Mouse (Mus musculus) forelimb bud, embryonic 11.5 days (tissue): ENCODE results near the gene Grtp1.

Experiments
- DNase-seq: peaks from one replicate; pipeline ENCODE4 v3.0.0-alpha.2; 2012; ENCODE audit warnings: low read depth, low spot score

Grtp1 gene

DNA sequence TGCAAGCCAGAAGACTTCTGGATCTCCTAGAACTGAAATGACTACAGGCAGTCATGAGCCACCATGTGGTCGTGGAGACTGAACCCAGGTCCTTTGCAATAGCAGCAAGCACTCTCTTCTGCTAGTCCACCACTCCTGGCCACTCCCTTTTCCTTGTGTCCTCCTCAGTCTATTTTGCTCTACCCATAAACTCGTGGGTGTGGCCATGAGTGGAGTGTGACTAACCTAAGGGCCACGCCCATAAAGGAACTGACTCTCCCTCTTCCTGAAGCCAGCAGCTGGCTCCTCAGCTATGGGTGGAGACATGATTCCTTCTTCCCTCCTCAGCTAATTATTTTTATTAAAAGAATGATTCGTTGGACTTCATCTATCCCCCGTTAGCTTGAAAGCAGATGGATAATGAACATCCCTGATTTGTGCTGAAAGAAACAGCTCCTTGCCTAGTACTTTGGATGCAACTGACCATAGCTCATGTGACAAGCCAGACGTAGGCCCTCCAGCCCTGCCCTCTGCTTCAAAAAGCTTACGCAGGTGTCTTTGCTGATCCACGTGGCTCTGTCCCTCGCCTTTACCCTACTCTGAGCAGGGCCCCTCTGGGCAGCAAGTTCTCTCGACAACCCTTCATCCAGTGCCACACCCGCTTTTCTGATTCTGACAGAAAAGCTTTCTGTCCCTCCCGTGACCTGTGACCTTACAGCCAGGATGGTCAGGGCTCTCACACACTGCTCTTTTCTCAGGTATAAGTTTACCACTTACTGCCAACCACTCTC is 4.1 kb upstream of the Grtp1 start:
- no peak for DNase-seq

DNA sequence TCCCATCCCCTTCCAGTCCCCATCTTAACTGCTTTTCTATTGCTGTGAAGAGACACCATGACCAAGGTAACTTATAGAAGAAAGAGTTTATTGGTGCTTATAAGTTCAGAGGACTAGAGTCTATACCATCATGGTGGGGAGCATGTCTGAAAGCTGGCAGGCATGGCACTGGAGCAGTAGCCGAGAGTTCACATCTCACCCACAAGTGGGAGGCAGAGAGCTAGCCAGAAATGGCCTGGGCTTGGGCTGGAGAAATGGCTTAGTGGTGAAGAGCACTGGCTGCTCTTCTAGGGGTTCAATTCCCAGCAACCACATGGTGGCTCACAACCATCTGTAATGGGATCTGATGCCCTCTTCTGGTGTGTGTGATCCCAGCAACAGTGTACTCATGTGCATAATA is 3.1 kb upstream of the Grtp1 start:
- no peak for DNase-seq

DNA sequence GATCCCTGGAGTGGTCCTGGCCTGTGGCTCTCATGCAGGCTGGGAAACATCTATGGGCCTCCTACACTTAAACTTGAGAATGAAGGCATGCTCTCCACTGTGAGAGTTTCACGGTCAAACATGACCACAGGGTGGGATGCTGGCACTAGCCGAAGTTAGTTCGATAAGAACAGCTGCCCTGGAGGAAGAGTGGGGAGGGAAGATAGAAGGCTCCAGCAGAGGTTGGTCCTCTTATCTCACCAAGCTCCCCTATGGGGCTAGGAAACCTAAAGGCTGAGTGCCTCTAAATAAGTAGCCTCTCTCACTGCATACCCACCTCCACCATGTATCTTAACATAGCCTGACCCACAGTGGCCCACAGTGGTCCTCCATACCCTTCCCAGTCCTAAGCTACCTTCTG is 2.4 kb upstream of the Grtp1 start:
- DNase-seq, result no peak

DNA sequence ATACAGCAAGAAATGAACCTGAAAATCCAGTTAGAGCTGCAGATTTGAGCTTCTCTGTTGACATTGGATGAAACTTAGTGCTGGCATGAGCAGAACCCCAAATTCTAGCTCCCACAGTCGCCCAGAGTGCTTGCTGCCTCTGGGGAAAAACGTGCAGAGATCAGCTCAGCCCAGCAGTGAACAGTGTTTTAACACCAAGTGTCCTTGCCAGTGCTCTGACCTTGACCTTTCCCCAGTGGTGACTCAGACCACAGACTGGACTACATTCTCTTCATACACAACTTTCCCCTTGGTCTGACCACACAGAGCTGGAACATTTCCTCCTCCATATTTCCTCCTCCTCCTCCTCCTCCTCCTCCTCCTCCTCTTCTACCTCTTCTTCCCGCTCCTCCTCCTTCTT is 1.6 kb upstream of the Grtp1 start:
- DNase-seq, result no peak

DNA sequence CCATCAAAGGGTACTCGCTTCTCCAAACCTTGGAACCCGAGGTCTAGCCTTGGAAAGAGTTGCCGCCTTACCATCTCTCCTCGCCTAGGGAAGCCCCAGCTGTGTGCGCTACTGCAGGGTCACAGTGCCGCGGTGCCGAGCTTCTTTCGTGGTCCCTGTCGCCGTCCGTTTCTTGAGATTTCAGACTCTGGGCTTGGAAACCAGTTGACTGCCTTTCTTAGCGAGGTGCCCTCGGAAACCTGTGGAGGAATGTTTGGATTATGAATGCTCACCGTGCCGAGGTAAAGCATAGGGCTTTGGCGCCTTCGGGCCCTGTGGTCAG is 554 bp upstream of the Grtp1 start:
- DNase-seq, result no peak

DNA sequence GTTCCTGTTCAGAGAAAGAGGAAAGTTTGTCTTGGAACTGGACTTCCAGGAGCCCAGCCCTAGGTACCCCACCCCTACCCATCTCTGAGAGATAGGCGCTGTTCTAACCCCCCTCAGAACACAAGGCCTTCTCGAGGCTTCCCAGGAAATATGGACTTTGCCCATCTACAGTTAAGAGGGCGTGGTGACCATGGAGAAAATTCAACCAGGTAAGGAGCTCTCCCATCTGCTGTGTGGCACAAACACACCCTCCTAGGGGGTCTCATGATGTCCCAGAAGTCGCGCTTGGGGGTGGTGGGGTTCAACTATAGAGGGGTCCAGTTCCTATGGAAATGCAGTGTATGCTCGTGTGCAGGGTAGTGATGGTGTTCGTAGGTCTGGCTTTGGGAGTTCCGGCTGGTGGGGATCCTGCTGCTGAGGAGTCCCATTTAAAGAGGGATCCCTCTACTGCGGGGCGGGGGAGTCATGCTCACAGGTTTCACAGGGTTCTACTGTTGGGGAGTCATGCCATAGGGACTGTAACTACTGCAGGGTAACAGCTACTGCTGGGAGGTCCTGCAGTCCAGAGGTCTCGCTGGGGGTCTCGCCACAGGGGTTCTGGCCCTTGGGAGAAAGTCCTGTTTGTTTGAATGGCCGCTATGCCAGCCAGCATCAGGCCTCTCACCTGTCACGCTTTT is 897 bp downstream of the Grtp1 start:
- no peak for DNase-seq

DNA sequence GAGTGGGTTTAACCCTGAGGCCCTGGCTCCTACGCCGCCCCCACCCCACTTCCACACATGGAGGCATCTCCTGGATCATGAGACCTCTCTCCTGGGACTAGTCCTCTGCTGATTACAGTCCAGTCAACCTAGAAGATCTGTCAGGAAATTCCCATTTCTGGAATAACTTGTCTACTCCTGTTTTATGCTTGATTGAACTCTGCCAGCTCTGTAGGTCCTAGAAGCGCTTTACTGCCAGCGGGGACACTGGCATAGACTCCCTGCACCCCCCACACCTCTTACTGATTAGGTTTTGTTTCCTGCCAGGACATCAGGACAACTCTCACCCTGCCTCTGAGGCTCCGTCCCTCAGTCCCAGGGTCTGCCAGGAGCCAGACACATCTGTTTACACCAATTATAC is 2.9 kb downstream of the Grtp1 start:
- no peak for DNase-seq

DNA sequence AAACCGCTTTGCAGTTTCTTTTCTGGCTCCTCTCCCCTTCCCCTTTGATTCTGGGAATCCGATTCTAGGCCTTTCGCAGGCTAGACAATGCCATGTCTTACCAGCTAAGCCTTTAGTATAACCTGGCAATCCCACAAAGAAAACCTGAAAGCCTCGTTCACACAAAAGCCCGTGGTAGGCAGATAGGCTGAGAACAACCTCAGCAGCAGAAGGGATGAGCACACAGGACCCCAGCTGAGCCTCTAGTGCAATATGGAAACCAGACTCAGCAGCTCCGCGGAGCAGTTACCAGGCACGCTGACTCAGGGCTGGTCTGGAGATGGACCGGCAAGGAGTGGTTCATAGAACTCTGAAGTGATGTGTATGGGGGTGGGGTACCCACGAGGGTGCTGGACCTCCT is 5.6 kb downstream of the Grtp1 start:
- no peak for DNase-seq

DNA sequence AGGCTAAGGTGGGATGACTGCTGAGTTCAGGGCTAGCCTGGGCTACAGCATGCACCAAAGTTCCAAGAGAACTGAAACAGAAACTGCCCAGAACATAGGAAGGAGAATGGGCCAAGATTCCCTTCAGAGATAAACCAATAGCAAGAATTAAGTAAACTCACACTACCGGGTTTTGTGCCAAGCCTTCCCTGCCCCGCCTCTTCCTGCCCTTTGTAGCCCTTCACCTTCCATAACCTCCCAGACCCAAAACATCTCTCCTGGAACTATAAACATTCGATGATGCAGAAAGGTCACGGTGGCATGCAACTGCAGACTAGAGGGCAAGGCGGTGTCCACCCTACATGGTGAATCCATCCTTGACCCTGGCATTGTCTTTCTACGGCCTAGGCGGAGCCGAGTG is 10.2 kb downstream of the Grtp1 start:
- DNase-seq, result no peak

DNA sequence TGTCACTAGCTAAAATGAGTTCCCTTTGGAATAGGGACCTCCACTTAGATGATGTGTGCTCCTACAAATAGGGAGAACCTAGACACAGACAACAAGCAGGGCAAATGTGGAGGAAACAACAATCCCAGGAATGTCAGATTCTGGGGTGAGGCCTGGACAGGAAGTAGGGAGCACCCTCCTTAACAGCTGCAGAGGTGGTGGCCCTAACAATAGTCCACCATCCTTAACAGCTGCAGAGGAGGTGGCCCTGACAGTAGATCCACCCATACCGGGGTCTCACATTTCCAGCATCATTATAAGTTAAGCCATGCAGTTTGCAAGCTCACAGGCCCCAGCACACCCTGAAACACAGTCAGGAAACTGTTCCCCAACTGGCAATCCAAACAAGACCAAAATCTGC is 11.6 kb downstream of the Grtp1 start:
- no peak for DNase-seq

DNA sequence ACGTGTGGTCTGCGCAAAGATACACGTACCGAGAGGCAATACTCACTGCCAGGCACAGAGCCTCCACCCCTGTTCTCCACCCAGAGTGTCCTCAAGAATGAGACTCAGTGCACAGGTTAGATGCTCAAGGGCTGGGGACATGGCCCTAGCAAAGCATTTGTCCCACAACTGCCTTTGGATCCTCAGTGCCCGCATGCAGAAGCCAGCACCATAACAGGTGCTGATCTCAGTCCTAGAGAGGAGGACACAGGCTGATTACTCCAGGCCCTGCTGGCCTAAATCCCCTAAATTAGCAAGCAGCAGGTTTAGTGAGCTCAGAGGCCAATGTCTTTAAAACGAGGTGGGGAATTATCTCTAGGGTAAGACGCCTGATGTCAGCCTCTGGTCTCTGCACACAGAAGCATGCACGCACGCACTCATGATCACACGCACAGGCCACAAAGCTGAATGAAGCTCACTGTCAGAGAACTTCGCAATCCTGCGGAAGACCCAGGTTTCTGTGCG is 12.3 kb downstream of the Grtp1 start:
- no peak for DNase-seq

DNA sequence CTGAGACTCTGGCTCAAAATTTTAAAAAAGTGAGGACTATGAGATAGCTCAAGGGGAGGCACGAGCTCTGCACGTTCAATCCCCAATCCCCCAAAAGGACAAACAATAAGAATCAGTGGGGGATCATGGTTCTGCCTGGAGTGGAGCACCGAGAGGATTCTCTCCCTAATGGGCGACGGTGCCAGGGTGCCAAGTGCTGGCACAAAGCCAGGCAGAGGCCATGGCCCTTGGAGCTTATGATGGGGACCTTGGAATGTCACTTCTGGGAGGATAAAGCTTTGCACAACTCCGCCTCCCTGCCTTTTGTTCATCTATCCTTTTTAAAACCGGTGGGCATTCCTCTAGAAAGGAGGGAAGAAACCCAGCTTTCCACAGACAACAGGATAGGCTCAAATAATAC is 12.8 kb downstream of the Grtp1 start:
- no peak for DNase-seq

DNA sequence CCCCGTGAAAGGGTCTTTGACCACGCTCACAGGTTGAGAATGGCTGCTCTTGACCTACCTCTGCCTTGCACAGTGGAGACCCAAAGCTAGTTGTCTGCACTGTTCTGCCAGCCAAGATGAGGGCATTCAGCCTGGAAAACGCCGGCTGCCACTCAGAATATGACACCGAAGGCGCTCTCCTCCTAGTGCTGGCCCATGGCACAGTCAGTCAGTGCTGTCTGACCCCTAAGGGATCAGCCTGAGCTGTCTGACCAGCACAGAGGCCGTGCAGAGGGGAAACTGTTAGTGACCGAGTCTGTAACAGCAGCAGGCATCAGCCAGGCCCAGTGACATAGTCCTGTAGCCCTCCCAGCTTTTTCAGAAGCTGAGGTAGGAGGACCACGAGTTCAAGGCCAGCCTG is 13.2 kb downstream of the Grtp1 start:
- DNase-seq, result no peak

DNA sequence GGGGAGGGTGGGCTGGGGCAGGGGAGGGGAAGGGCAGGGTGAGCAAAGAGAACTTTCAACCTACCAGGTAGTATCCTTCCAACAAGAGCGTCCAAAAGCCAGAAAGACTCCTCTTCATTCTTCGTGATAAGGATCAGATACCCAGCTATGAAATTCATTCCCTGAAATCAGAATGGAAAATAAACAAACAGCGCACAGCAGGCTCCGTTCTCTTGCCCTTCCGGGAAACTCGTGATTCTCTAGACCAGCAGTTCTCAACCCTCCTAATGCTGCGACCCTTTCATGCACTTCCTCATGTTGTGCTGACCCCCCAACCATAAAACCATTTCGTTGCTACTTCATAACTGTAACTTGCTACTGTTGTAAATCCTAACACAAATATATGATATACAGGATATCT is 13.6 kb downstream of the Grtp1 start:
- DNase-seq, result no peak

DNA sequence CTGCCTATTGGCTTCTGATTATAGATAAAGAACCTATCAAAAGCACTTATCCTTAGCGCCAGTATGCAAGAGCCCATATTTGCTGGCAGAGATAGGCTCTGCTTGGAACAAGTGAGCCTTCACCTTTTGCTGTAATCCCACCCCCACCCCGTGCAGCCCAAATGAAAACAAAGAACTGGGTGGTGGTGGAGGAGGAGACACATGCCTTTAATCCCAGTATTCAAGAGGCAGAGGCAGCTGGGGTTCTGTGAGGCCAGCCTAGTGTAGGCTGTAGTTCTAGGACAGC is 18.8 kb downstream of the Grtp1 start:
- DNase-seq, result no peak

DNA sequence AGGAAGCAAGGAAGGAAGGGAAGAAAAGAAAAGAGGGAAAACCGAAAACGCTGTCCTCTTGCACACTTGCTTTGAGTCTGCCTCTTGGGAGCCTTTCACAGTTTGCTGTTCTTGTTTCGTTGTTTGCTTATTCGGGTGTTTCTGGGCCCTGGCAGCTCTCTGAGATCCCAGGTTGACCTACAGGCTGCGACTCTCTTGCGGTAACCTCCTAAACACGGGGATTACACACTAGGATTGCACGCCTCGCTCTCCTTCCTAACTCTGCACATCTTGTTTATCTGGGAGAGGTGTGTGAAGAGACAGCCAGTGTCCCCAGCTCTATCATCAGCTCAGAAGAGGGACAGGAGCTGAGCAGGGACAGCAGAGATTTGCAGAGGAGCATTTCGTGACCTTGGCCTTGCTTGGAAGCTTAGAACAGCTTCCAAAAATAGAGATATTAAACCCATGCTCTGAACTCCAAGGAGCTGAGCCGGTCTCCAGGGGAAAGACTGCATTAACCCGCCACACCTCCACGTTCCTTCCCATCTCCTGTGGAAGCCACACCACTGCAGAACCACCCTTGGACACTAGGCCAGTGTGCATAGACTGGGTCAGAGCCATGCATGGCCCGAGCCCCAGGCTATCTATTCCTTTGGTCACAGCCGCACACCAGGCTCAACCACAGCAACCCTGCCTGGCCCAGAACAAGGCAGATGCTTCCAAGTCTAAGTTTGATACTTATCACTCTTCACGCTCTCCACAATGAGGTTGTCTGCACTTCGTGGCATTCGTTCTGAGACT is 19.3 kb downstream of the Grtp1 start:
- no peak for DNase-seq

DNA sequence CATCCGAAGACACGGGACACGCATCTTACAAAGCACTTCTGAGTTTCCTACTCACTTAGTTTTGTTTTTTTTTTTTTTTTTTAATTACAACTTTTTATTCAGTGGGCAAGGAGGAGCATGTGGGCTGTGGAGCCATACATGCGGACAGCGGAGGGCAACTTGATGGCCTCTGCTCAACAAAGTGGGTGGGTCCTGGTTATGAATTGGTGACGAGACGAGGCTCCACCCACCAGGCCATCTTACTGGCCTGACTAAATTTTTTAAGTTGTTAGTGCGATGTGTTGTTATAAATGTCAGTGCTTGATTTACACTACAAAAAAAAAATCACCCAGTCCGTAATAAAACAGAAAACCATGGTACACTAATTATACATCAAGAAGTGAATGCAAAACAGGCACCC is 20.0 kb downstream of the Grtp1 start:
- no peak for DNase-seq

DNA sequence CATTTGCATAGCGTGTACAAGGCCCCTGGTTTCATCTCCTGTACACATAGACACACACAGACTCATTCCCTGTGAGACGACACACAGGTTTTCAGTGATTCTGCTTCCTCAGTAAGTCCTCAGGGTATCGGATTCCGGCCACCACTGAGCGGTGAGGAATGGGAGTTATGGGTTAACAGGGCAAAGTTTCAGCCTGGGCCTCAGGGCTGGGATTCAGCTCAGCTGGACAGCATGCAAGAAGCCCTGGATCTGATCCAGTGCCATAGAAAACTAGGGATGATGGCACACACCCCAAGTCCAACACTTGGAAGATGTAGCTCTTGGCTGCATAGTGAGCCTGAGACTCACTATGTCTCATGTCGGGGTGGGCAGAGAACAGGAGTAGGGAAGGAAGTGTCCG is 20.5 kb downstream of the Grtp1 start:
- no peak for DNase-seq

DNA sequence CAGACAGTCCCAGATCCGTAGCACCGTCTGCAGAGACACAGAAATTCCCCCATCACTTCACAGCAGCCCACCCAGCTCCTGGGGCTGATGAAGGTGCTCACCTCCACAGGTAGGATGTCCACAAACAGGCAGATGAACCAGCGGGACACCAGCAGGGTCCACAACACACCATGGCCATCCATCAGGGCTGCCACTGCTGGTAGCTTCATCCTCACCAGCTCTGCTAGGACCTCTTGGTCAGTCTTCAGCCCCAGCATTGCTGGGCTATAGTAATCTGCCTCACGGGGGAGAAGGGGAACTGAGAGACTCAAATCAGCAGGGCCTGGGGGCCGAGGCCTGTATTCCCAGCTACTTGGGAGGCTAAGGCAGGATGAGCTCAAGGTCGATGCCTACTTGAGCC is 20.9 kb downstream of the Grtp1 start:
- no peak for DNase-seq

DNA sequence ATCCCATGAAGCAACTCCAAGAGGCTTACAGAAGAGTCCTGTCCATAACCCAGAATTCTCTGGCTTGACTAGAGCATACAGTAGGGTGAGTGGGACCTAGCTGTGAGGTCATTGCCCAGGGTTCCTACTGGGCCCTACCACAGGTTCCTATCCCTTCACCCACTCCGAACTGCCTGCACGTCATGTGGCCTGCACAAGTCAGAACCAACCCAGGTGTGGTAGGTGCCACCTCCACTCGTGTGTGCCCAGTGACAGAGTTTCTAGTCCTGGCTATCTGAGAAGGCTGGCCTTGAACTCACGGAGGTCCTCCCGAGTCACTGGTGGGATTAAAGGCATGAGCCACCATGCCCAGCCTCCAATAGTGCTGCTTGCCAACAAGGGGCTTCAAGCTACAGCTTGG is 22.3 kb downstream of the Grtp1 start:
- no peak for DNase-seq

DNA sequence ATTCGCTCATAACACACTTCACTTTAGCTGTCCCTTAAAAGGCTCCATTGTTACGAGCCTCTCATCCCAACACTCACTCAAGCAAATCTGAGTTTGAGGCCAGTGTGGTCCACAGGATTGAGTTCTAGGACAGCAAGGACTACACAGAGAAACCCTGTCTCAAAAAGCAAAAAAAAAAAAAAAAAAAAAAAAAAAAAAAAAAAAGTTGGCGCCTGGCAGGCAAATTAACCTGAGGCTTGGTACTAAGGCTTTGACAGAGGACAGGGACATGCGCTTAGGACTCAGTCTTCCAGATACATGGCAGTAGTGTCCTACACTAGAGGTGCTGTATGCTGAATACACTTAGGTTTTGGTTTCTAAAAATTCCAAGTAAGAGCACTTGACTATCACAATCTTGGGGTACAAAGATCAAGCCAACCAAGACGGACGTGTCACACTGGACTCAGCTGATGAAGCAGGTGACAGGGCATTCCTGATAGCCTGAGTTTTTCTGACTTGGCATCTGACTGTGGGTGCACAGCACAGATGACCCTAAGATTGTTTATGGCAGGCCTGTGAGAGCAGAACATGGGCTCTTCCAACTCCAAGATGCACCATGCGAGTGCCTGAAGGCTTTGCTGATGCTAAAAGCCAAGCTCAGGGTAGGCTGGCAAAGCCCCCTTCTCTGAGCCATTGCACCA is 23.1 kb downstream of the Grtp1 start:
- DNase-seq, result no peak

DNA sequence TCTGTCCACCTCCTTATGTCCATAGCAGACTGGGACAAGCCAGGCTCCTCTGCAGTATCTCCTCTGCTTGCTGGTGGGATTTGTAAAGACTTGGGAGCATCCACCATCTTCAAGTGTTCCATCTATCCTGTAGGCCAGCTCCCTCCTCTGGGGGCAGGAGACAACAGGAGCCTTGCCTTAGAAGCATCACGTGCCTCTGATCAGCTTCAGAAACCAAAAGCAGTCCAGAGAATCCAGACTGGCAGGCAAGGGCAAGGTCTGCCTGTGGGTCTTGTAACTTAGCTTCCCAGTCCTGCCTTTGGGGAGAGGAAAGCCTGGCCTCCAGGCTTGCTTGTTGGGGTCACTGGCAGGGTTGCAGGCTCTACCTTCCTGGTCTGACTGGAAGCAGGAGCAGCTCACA is 24.8 kb downstream of the Grtp1 start:
- no peak for DNase-seq

DNA sequence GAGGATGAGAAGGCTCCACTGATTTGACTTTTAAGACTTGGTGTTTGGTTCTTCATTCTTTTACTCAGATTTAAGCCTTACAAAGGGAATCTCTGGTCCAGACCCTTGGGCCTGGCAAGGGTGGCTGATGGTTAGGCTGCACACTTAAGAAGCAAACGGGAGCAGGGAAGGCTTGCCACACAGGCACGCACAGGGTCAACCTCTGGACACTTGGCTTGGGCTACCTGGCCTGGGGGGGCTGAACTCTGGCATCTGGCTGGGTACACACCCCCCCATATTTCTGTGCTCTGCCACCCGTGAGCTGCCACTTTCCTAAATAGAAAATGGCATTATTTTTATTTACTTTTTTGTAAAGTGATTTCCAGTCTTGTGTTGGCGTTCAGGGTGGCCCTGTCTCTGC is 25.6 kb downstream of the Grtp1 start:
- DNase-seq, result no peak
